Mouse (Mus musculus): ENCODE measurements around the gene Rps19bp1. TPM values are rescaled to one million over a fixed set of nuclear protein-coding genes. Genes with fewer than 3 reads are reported as not detected.
A peak's percentile ranks its signal among the peaks of the same experiment; 100 is the strongest.

Rps19bp1 gene
- 6.2 and 12.2 TPM in 2 replicates for total RNA-seq (2017)

- peak; percentile 91 for ATAC-seq (ENCODE audit: extremely low read depth, insufficient number of reproducible peaks, low FRiP score, poor library complexity, severe bottlenecking)
These were observed at the start of gene Rps19bp1 for GRCm38 (mm10) chr15:80263610-80264575. TSS of gene Rps19bp1 (minus strand) at chr15:80264315.

- no peak for ATAC-seq (ENCODE audit: extremely low read depth, insufficient number of reproducible peaks, low FRiP score, poor library complexity, severe bottlenecking)
These were observed 42.0 kb upstream of the Rps19bp1 start for GRCm38 (mm10) chr15:80306146-80306545.

GRCm38 (mm10) chr15:80304188-80304587, 40.1 kb upstream of the Rps19bp1 start:
- no peak for ATAC-seq (ENCODE audit: extremely low read depth, insufficient number of reproducible peaks, low FRiP score, poor library complexity, severe bottlenecking)

GRCm38 (mm10) chr15:80303779-80304178, 39.7 kb upstream of the Rps19bp1 start:
- no peak for ATAC-seq (ENCODE audit: extremely low read depth, insufficient number of reproducible peaks, low FRiP score, poor library complexity, severe bottlenecking)

- ATAC-seq (ENCODE audit: extremely low read depth, insufficient number of reproducible peaks, low FRiP score, poor library complexity, severe bottlenecking), result no peak
These were observed 33.0 kb upstream of the Rps19bp1 start for GRCm38 (mm10) chr15:80297146-80297545.

GRCm38 (mm10) chr15:80289436-80289835, 25.3 kb upstream of the Rps19bp1 start:
- peak; percentile 69 for ATAC-seq (ENCODE audit: extremely low read depth, insufficient number of reproducible peaks, low FRiP score, poor library complexity, severe bottlenecking)

GRCm38 (mm10) chr15:80288036-80288435, 23.9 kb upstream of the Rps19bp1 start:
- no peak for ATAC-seq (ENCODE audit: extremely low read depth, insufficient number of reproducible peaks, low FRiP score, poor library complexity, severe bottlenecking)

- ATAC-seq (ENCODE audit: extremely low read depth, insufficient number of reproducible peaks, low FRiP score, poor library complexity, severe bottlenecking), result no peak
These were observed 22.8 kb upstream of the Rps19bp1 start, which contains the start of gene Cacna1i for GRCm38 (mm10) chr15:80286851-80287415. TSS of gene Cacna1i (plus strand) at chr15:80287238.

- ATAC-seq (ENCODE audit: extremely low read depth, insufficient number of reproducible peaks, low FRiP score, poor library complexity, severe bottlenecking), result no peak
These were observed 16.5 kb upstream of the Rps19bp1 start for GRCm38 (mm10) chr15:80280646-80281045.

- ATAC-seq (ENCODE audit: extremely low read depth, insufficient number of reproducible peaks, low FRiP score, poor library complexity, severe bottlenecking), result no peak
These were observed 14.9 kb upstream of the Rps19bp1 start for GRCm38 (mm10) chr15:80279053-80279452.

GRCm38 (mm10) chr15:80278121-80278759, 14.1 kb upstream of the Rps19bp1 start:
- no peak for ATAC-seq (ENCODE audit: extremely low read depth, insufficient number of reproducible peaks, low FRiP score, poor library complexity, severe bottlenecking)

- ATAC-seq (ENCODE audit: extremely low read depth, insufficient number of reproducible peaks, low FRiP score, poor library complexity, severe bottlenecking), result no peak
These were observed 13.5 kb upstream of the Rps19bp1 start for GRCm38 (mm10) chr15:80277625-80278024.

GRCm38 (mm10) chr15:80277107-80277506, 13.0 kb upstream of the Rps19bp1 start:
- no peak for ATAC-seq (ENCODE audit: extremely low read depth, insufficient number of reproducible peaks, low FRiP score, poor library complexity, severe bottlenecking)

- no peak for ATAC-seq (ENCODE audit: extremely low read depth, insufficient number of reproducible peaks, low FRiP score, poor library complexity, severe bottlenecking)
These were observed 7.8 kb upstream of the Rps19bp1 start for GRCm38 (mm10) chr15:80271858-80272396.

GRCm38 (mm10) chr15:80266281-80266680, 2.2 kb upstream of the Rps19bp1 start:
- ATAC-seq (ENCODE audit: extremely low read depth, insufficient number of reproducible peaks, low FRiP score, poor library complexity, severe bottlenecking), result peak; percentile 57; the same call in 1 of the 2 replicates

- ATAC-seq (ENCODE audit: extremely low read depth, insufficient number of reproducible peaks, low FRiP score, poor library complexity, severe bottlenecking), result no peak
These were observed 3.0 kb downstream of the Rps19bp1 start for GRCm38 (mm10) chr15:80261100-80261499.

- ATAC-seq (ENCODE audit: extremely low read depth, insufficient number of reproducible peaks, low FRiP score, poor library complexity, severe bottlenecking), result peak; percentile 18; the same call in 1 of the 2 replicates
These were observed 3.4 kb downstream of the Rps19bp1 start for GRCm38 (mm10) chr15:80260677-80261076.

GRCm38 (mm10) chr15:80259406-80260045, 4.6 kb downstream of the Rps19bp1 start:
- ATAC-seq (ENCODE audit: extremely low read depth, insufficient number of reproducible peaks, low FRiP score, poor library complexity, severe bottlenecking), result no peak
